Mouse (Mus musculus): ENCODE results near the gene Phldb1. TPM values are rescaled to one million over a fixed set of nuclear protein-coding genes. Genes with fewer than 3 reads are reported as not detected.

The Phldb1 gene
- polyA plus RNA-seq, 1 experiment, result 3.8 TPM

- Histone ChIP-seq H3K36me3 (ENCODE audit: control insufficient read depth, insufficient read depth, low read length) (no peaks in the 10 kb centered on the region), H3K27ac (ENCODE audit: control insufficient read depth, insufficient read depth, low read depth, low read length) (no peak overlapping the region), H3K27me3 (ENCODE audit: control insufficient read depth, insufficient read depth, low read length) (no peaks in the 10 kb centered on the region), H3K4me3 (ENCODE audit: control insufficient read depth, low read depth, low read length) (no peak overlapping the region), H3K4me1 (ENCODE audit: control insufficient read depth, insufficient read depth, low read length) (peaks cover 3% of the 10 kb centered on the region; the same call in 1 of the 2 replicates)
- no peak for TF ChIP-seq CTCF (IDR thresholded peaks at IDR 0.05; ENCODE audit: control insufficient read depth, insufficient read depth, insufficient replicate concordance, low read depth, low read length)
- no peak for TF ChIP-seq POLR2A (IDR thresholded peaks at IDR 0.05; ENCODE audit: control insufficient read depth, low read depth, low read length)
These were observed 19.9 kb downstream of the Phldb1 start for GRCm38 (mm10) chr9:44715109-44715508.

DNA sequence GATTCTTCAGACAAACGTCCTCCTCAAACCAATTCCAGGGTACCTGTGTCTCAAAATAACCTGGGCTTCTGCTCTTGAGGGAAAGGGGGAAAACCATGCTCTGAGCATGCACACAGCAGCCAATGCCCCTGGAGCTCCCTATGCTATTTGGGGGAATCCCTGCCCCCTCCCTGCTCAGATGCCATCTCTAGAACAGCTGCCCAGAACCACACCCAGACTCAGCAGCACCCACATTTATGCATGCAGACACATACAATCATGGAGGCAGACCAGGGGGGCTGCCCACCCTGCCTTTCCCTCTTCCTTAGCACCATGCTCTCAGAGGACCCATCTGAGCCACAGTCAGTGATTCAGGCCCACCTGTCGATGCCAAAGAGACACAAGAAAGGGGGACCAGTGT is 21.4 kb downstream of the Phldb1 start:
- no peak overlapping the region for H3K27ac ChIP-seq (ENCODE audit: control insufficient read depth, insufficient read depth, low read depth, low read length)
- TF ChIP-seq POLR2A (IDR thresholded peaks at IDR 0.05; ENCODE audit: control insufficient read depth, low read depth, low read length), result no peak
- no peak for TF ChIP-seq CTCF (IDR thresholded peaks at IDR 0.05; ENCODE audit: control insufficient read depth, insufficient read depth, insufficient replicate concordance, low read depth, low read length)
- no peak overlapping the region for H3K4me3 ChIP-seq (ENCODE audit: control insufficient read depth, low read depth, low read length)
- no peaks in the 10 kb centered on the region for H3K36me3 ChIP-seq (ENCODE audit: control insufficient read depth, insufficient read depth, low read length)
- peaks cover 10% of the 10 kb centered on the region for H3K4me1 ChIP-seq (ENCODE audit: control insufficient read depth, insufficient read depth, low read length)
- no peaks in the 10 kb centered on the region for H3K27me3 ChIP-seq (ENCODE audit: control insufficient read depth, insufficient read depth, low read length)

GRCm38 (mm10) chr9:44713080-44713479 is 21.9 kb downstream of the Phldb1 start:
- no peak for TF ChIP-seq POLR2A (IDR thresholded peaks at IDR 0.05; ENCODE audit: control insufficient read depth, low read depth, low read length)
- Histone ChIP-seq H3K36me3 (ENCODE audit: control insufficient read depth, insufficient read depth, low read length) (no peaks in the 10 kb centered on the region), H3K27me3 (ENCODE audit: control insufficient read depth, insufficient read depth, low read length) (no peaks in the 10 kb centered on the region; the same call in 1 of the 2 replicates), H3K4me3 (ENCODE audit: control insufficient read depth, low read depth, low read length) (no peak overlapping the region), H3K27ac (ENCODE audit: control insufficient read depth, insufficient read depth, low read depth, low read length) (no peak overlapping the region), H3K4me1 (ENCODE audit: control insufficient read depth, insufficient read depth, low read length) (peaks cover 14% of the 10 kb centered on the region)

DNA sequence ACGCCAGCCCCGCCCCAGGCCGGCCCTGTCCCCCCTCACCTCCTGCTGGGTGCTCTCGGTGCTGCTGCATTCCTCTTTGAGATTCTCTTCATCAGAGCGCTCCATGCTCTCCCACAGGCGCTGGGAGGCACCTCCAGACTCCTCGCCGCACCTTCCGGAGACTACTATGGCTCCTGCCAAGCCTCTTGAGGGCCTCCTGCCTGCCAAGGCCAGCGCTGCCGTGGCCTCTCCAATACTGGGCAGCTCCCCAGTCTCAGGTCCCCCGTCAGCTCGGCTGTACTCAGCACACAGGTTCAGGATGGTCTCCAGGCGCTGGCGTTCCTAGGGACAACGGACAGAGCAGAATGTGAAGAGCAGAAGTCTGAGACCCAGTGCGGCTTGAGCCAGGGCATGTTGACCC is 23.4 kb downstream of the Phldb1 start:
- Histone ChIP-seq H3K4me1 (ENCODE audit: control insufficient read depth, insufficient read depth, low read length) (peaks cover 19% of the 10 kb centered on the region), H3K27ac (ENCODE audit: control insufficient read depth, insufficient read depth, low read depth, low read length) (no peak overlapping the region), H3K27me3 (ENCODE audit: control insufficient read depth, insufficient read depth, low read length) (no peaks in the 10 kb centered on the region; the same call in 1 of the 2 replicates), H3K36me3 (ENCODE audit: control insufficient read depth, insufficient read depth, low read length) (no peaks in the 10 kb centered on the region), H3K4me3 (ENCODE audit: control insufficient read depth, low read depth, low read length) (no peak overlapping the region)
- TF ChIP-seq POLR2A (IDR thresholded peaks at IDR 0.05; ENCODE audit: control insufficient read depth, low read depth, low read length) (no peak), CTCF (IDR thresholded peaks at IDR 0.05; ENCODE audit: control insufficient read depth, insufficient read depth, insufficient replicate concordance, low read depth, low read length) (no peak)

GRCm38 (mm10) chr9:44710213-44710612 is 24.8 kb downstream of the Phldb1 start:
- TF ChIP-seq CTCF (IDR thresholded peaks at IDR 0.05; ENCODE audit: control insufficient read depth, insufficient read depth, insufficient replicate concordance, low read depth, low read length) (no peak), POLR2A (IDR thresholded peaks at IDR 0.05; ENCODE audit: control insufficient read depth, low read depth, low read length) (no peak)
- H3K36me3 ChIP-seq (ENCODE audit: control insufficient read depth, insufficient read depth, low read length), result no peaks in the 10 kb centered on the region
- H3K27ac ChIP-seq (ENCODE audit: control insufficient read depth, insufficient read depth, low read depth, low read length), result no peak overlapping the region
- H3K4me1 ChIP-seq (ENCODE audit: control insufficient read depth, insufficient read depth, low read length), result peaks cover 16% of the 10 kb centered on the region
- no peak overlapping the region for H3K4me3 ChIP-seq (ENCODE audit: control insufficient read depth, low read depth, low read length)
- H3K27me3 ChIP-seq (ENCODE audit: control insufficient read depth, insufficient read depth, low read length), result no peaks in the 10 kb centered on the region; the same call in 1 of the 2 replicates

GRCm38 (mm10) chr9:44709600-44709999 is 25.4 kb downstream of the Phldb1 start:
- Histone ChIP-seq H3K27ac (ENCODE audit: control insufficient read depth, insufficient read depth, low read depth, low read length) (no peak overlapping the region), H3K4me3 (ENCODE audit: control insufficient read depth, low read depth, low read length) (no peak overlapping the region), H3K27me3 (ENCODE audit: control insufficient read depth, insufficient read depth, low read length) (no peaks in the 10 kb centered on the region; the same call in 1 of the 2 replicates), H3K4me1 (ENCODE audit: control insufficient read depth, insufficient read depth, low read length) (peaks cover 16% of the 10 kb centered on the region), H3K36me3 (ENCODE audit: control insufficient read depth, insufficient read depth, low read length) (no peaks in the 10 kb centered on the region)
- TF ChIP-seq POLR2A (IDR thresholded peaks at IDR 0.05; ENCODE audit: control insufficient read depth, low read depth, low read length), result no peak
- peak; percentile 68; the same call in 1 of the 2 replicates for TF ChIP-seq CTCF (IDR thresholded peaks at IDR 0.05; ENCODE audit: control insufficient read depth, insufficient read depth, insufficient replicate concordance, low read depth, low read length)

DNA sequence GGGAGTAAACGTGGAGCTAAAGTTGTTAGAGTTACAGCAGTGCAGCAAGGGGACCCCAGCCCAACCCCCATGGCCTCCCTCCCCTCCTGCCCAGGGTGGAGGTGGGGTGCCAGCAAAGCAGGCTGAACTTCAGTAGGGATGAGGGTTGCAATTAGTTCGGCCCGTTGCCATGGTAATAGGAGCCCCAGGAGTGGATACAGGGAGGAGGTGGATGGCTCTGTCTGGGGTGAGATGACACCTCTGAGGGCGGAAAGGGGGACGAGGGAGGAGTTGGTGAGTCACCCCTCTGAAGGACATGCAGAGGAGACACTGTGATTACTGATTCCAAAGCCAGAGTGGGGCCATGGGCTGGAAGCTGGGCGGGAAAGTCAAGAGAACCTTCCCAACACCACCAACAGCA is 26.1 kb downstream of the Phldb1 start:
- TF ChIP-seq CTCF (IDR thresholded peaks at IDR 0.05; ENCODE audit: control insufficient read depth, insufficient read depth, insufficient replicate concordance, low read depth, low read length) (no peak), POLR2A (IDR thresholded peaks at IDR 0.05; ENCODE audit: control insufficient read depth, low read depth, low read length) (no peak)
- Histone ChIP-seq H3K4me1 (ENCODE audit: control insufficient read depth, insufficient read depth, low read length) (peaks cover 16% of the 10 kb centered on the region), H3K27ac (ENCODE audit: control insufficient read depth, insufficient read depth, low read depth, low read length) (no peak overlapping the region), H3K36me3 (ENCODE audit: control insufficient read depth, insufficient read depth, low read length) (no peaks in the 10 kb centered on the region), H3K4me3 (ENCODE audit: control insufficient read depth, low read depth, low read length) (no peak overlapping the region; the same call in 1 of the 2 replicates), H3K27me3 (ENCODE audit: control insufficient read depth, insufficient read depth, low read length) (no peaks in the 10 kb centered on the region; the same call in 1 of the 2 replicates)

- Histone ChIP-seq H3K27me3 (ENCODE audit: control insufficient read depth, insufficient read depth, low read length) (no peaks in the 10 kb centered on the region; the same call in 1 of the 2 replicates), H3K27ac (ENCODE audit: control insufficient read depth, insufficient read depth, low read depth, low read length) (no peak overlapping the region), H3K36me3 (ENCODE audit: control insufficient read depth, insufficient read depth, low read length) (no peaks in the 10 kb centered on the region), H3K4me3 (ENCODE audit: control insufficient read depth, low read depth, low read length) (peak overlapping the region; percentile 30), H3K4me1 (ENCODE audit: control insufficient read depth, insufficient read depth, low read length) (peaks cover 16% of the 10 kb centered on the region)
- TF ChIP-seq POLR2A (IDR thresholded peaks at IDR 0.05; ENCODE audit: control insufficient read depth, low read depth, low read length) (no peak), CTCF (IDR thresholded peaks at IDR 0.05; ENCODE audit: control insufficient read depth, insufficient read depth, insufficient replicate concordance, low read depth, low read length) (no peak)
These were observed 26.6 kb downstream of the Phldb1 start for GRCm38 (mm10) chr9:44708429-44708765.

Data from testis, adult 2 months (tissue).